Mouse (Mus musculus): ENCODE results near the gene Col2a1. TPM values are rescaled to one million over a fixed set of nuclear protein-coding genes. Genes with fewer than 3 reads are reported as not detected.

Col2a1 gene
- total RNA-seq (2021), result 1 to 10 TPM in 1 of 2 experiments, under 1 TPM in 1; 0.42 to 1.0 TPM

DNA sequence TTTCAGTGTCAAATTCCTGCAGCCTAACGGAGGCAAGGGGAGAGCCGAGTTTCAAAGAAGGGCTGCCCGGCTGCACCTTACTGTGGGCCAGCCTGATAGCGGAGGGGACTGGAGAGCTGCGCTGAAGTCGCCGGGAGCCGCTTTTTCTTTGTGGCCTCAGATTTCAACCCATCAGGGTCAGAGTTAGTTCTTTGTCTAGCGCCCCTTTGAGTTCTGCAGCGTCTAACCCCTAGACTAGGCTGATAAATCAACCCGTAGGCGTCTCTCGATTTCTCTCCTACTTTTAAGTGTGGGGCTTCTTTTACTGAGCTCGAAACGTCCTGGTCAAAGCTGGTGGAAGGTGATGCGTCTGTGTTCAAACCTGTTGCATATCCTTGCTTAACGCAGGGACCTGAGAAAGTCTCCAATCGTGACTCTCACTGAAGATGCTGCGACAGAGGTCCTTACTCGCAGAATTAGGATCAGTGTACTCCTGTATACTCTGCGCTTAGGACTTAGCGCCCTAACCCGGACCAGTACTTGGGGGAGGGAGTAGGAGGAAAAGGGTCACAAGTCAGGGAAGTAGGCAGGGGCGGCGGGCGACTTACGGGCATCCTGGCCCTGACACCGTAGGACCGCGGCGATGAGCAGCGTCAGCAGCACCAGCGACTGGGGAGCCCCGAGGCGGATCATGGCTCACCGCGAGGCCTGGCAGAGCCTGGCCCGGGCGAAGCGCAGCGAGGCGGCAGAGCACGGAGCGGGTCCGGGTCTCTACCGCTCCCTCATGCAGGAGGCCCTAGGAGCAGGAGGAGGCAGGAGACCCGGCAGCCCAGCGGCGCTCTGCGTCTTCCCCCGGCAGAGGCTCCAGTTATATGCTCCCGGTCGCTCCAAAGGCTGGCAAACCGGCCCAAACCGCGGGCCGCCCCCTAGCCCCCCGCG, at the start of gene Col2a1:
Gene Col2a1, minus strand, starts transcription at position 874 of the 918 bp plus-strand sequence.
- DNase-seq (ENCODE audit: extremely low spot score in 1 of 2, low spot score in 1 of 2), result no peak

DNA sequence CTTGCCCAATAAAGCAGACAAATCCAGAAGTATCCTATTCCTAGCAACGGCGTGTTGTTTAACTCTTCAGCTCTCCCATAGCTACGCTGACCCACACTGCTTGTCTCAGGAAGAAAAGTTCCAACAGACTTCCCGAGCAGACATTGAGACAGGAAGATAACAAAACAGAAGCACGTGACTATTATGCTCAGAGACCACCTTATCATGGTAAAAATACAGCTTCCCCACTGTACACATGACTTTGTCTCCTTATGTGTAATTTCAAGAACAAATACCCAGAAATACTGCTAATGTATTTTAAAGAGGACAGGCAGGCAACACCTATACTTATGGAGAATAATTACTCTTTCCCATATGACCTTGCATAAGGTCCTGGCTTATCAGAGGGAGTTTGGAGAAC, 47.2 kb upstream of the Col2a1 start:
- DNase-seq (ENCODE audit: extremely low spot score in 1 of 2, low spot score in 1 of 2), result no peak

DNA sequence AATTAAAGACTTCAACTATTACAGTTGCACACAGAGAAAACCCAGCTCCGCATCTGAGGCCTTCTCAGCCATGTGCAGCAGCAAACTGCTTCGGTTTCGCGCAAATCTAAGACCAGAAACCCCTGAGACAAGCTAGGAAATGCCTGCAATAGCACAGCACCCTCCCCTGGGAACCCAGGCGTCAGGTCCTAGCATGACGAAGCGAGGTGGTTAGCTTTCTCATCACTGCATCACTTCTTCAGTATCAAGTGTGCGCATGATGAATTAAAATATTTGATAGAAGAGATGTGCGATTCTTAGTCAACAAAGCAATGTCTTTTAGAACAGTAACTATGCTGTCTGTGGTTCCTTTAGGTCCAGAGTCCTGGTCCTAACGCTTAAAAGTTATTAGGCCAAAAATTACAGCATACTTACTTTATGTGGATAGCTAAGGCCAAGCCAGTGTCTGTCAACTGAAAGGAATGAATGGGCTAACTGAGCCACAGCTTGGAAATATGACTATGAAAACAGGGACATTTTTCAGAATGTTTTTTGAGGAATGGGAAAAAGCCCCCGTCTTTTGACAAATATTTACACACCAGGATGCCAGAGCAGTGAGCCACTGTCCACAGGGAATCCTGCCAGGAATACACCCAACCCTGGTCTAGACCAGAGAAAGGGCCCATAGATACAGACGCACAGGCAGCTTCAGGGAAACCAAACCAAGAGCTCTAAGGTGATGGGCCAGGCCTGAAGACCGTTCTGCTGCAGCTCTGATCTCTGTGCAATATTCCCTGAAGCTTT, 44.6 kb upstream of the Col2a1 start:
- no peak for DNase-seq (ENCODE audit: extremely low spot score in 1 of 2, low spot score in 1 of 2)

DNA sequence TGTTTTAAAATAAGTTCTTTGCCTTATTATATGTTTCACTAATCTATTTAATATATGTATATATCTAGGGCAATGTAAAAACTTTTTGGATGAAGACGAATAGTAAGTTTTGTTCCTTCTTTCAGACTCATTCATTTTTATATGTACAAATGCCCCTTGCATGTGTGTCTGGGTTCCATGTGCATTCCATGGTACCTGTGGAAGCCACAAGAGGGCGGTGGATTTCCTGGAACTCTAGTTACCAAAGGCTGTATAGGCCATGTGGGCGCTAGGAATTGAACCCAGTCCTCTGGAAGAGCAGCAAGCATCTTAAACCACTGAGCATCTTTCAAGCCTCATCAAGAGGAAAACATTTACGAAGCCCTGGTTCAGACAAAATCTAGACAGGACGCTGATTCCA, 39.9 kb upstream of the Col2a1 start:
- no peak for DNase-seq (ENCODE audit: extremely low spot score in 1 of 2, low spot score in 1 of 2)

DNA sequence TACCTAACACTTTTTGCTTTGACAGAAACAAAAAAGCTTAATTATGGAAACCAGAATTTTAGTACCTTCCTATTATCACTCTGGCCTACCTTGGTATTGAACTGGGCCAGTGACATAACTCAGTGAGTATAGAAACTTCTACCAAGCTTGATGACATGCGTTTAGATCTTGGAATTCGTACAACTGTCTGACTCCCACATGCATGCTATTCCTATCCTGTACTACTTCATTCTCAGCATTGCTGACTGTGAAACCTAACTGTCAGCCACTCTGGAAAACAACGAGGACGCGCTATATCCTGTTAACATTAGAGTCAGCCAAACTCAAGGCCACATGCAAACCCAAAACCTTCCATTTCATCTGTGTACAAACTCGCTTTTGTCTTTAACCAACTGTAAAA, 39.5 kb upstream of the Col2a1 start:
- DNase-seq (ENCODE audit: extremely low spot score in 1 of 2, low spot score in 1 of 2), result no peak

DNA sequence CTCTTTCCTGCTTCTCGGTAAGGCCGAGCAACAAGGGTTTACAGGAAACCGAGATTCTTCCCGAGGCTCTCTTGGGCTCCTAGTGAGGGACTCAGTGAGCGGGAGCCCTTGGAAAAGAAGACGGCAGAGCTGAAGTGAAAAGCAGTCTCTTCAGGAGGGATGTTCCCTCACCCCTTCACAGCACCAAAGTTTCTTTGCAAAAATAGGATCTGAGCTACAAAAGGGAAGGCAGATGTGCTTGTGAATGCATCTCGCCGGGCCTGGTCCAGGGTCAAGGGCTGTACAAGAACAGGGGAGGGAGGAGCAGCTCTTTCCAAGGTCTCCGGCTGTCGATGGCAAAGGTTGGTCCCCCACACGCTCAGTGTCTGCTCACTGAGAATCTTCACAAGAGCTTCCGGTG, 38.0 kb upstream of the Col2a1 start:
- DNase-seq (ENCODE audit: extremely low spot score in 1 of 2, low spot score in 1 of 2), result no peak

DNA sequence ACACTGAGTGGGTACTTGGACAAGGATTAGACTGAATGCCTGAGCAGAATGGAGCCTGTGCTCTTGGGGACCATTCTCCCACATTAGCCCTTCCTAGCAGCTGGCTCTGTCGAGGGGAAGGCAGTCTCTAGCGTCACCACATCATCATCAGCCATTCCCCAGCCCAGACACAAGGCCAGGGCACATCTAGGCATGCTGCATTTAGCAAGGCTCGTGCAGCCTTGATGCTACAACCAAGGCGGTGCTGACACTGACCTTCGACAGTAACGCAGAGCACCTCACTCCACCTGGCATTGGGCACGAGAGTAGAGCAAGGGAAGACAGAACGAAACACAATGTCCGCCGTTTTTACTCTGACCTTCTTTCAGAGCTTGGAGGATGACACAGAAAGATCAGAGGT, 35.2 kb upstream of the Col2a1 start:
- DNase-seq (ENCODE audit: extremely low spot score in 1 of 2, low spot score in 1 of 2), result no peak

DNA sequence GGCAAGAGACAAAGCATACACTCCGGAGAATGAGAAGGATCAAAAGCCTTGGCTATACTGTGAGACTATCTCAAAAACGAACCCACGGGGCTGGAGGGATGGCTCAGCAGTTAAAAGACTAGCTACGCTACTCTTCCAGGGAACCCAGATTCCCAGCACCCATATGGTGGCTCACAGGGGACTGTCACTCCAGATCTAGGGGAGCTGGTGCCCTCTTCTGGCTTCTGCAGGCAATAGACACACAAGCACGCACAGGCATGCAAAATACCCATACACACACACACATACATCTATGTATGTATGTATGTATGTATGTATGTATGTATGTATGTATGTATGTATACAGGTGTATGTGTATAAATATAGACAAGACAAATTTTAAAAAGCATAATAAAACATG, 32.1 kb upstream of the Col2a1 start:
- no peak for DNase-seq (ENCODE audit: extremely low spot score in 1 of 2, low spot score in 1 of 2)

DNA sequence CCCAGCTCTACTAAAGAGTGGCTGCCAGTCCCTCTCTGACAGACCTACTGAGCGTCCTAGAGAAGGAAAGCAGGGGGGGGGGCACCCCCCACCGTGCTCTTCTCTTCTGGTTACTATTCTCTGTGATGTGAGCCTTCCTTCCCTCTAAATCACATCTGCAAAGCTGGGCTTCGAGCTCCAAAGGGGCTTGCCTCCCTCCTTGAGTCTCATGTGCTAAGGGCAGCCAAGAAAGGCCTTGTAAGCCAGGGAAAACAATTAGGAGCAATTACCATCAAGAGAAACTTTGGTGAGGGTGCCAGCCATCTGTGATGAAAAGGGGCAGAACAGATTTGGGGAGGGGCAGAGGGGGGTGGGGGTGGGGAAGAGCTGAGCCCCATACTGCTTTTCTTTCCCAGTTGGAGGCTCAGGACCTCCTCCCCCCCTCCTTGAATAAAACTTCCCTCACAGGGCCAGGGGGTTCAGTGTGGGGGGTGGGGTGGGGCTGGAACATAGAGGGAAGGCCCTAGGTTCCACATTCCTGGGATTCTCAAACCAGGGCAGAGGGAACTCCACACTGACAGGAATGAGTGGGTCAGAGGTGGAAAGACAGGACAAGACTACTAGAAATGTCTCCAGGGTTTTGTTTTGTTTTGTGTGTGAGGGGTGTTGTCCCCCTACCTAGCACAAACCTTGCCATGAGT, 30.7 kb upstream of the Col2a1 start:
- no peak for DNase-seq (ENCODE audit: extremely low spot score in 1 of 2, low spot score in 1 of 2)

DNA sequence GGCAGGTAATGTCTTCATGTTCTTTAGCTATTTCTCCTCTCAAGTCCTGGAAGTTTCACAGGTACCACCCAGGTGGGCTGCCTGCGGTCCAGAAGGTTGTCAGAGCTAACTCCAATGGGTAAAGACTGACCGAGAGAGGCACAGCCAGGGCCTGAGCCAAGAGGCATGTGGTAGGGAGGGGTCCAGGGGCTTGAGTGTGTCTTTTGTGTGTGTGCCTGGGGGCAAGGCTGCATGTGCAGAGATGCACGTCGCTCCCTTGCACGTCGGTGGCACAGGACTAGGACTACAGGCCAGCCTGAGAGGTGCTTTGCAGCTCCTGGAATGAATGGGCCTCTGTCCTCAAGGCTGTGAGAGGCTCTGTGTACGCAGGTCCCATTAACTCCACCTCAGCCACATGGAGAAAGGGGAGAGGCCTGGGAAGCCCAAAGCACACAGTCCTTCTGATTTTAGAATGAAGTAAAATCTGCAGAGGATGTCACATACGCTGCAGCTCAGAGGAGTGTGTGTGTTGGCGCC, 28.8 kb upstream of the Col2a1 start:
- DNase-seq (ENCODE audit: extremely low spot score in 1 of 2, low spot score in 1 of 2), result no peak

DNA sequence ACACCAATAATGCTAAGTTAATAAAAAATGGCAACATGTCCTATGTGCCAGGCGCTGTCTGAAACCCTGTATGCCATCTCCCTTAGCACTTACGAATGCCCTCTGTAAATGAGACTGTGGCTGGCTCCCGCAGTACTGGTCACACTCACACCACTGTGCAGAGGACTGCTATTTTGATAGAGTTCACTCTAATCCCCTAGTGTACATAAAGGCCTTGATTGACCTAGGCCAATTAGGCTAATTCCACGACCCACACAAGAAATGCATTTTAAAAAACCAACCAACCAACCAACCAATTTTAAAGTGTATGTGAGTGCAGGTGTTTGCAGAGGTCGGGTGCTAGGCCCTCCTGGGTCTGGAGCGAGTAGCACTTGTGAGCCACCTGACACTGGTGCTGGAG, 25.3 kb upstream of the Col2a1 start:
- no peak for DNase-seq (ENCODE audit: extremely low spot score in 1 of 2, low spot score in 1 of 2)

DNA sequence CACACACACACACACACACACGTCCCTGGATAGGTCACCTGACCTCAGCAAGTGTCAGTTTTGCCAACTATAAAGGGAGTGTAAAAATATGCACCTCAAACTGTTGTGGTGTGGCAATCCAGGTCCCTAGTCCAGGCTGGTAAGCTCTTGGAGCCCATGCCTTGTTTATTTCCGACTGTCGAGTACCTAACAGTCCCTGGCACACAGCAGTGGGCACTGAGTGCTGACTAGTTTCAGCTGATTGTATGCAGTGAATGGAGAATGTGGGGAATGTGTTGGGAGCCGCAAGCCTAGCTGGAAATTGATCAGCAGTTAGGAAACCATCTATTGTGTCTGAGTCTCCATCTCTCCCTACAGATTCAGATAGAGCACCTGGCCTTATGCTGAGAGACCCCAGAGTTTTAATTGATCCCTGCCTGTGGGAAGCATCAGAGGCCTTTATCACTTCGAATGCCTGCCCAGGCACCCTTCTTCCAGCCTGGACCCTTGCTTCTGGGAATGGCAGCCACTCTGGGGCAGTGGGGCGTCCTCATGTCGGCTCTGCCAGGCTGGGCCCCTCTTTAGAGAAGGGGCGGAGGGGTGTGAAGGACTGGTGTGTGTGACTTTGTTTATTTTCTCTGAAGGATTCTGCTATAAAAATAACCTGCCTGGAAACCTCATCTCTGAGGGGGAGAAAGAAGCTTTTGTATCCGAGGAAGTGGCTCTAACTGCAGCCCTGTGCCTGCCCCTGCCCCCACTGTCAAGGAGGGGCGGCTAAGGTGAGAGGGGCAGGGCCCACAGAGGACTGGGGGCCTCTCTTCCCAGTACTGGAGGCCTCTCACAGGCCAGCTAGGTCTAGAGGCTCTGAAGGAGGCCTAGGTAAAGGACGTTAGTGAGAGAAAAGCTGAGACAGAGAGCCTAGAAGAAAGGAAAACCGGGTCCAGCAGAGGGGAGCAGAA, 22.7 kb upstream of the Col2a1 start:
- no peak for DNase-seq (ENCODE audit: extremely low spot score in 1 of 2, low spot score in 1 of 2)

DNA sequence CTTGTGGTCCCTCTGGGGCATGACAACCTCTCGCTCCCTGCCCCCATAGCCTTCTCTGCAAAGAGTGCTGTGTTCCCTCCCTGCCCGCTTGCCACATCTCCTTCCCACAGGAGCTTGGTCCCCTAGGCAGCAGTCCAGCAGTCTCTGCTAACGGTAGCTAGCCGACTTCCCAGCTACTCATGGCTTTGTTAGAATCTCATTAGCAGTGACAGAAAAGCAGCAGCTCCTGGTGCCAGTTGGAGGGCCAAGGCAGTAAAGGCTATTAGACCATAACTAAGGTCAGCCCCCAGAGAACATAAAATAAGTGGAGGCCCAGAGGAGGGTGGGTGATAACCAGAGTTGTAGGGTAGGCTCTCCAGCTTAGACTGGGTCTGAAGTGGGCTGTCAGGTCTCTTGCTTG, 21.1 kb upstream of the Col2a1 start:
- DNase-seq (ENCODE audit: extremely low spot score in 1 of 2, low spot score in 1 of 2), result no peak

DNA sequence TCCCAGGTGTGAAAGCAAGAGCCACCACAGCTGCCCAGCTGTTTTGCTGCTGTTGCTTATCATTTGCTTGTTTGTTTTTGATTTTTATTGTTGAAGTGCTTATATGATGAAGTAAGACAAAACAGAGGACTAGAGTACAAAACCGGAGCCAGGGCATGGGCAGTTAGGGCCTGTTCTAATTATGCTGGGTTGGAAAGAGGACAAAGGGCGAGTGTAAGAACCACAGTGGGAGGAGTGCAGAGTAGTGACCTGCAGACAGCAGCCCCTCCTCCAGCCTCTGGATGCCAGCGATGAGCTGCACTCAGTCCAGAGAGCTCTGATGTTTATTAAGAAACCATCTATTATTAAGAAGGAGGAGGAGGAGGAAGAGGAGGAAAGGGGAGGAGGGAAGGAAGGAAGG, 18.6 kb upstream of the Col2a1 start:
- DNase-seq (ENCODE audit: extremely low spot score in 1 of 2, low spot score in 1 of 2), result no peak

DNA sequence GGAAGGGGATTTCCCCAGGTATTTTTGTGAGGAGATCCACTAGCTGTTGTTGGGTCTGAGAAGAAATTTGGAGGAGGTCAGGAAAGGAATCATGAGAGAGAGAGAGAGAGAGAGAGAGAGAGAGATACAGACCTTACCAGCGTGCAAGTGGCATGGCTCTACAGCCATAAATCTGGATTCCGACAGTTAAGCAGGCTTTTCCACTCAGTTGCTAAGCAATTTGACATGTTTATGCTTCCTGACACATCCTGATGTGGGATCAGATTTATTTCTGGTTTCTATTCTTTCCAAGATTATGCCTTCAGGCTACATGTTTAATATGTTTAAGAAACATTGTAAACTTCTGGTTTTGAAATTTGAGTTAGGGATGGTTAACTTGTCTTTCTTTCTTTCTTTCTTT, 17.4 kb upstream of the Col2a1 start:
- DNase-seq (ENCODE audit: extremely low spot score in 1 of 2, low spot score in 1 of 2), result no peak

DNA sequence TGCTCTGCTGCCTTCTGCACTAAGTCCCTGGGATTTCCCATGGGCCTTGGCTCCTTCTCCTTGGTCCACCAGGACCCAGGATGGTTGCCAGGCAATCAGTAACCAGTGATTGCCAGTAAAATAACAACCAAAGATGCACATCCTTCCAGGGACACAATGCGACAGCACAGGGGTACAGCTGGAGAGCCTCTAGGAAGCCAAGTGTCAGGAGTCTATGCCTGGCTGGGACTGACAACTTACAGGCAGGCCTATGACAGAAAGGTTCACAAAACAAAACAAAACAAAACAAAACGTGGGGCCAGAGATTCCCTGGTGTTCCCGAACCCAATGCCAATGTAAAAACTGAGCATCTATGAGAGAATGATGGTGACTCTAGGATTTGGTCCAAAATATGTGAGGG, 14.6 kb upstream of the Col2a1 start:
- DNase-seq (ENCODE audit: extremely low spot score in 1 of 2, low spot score in 1 of 2), result no peak

DNA sequence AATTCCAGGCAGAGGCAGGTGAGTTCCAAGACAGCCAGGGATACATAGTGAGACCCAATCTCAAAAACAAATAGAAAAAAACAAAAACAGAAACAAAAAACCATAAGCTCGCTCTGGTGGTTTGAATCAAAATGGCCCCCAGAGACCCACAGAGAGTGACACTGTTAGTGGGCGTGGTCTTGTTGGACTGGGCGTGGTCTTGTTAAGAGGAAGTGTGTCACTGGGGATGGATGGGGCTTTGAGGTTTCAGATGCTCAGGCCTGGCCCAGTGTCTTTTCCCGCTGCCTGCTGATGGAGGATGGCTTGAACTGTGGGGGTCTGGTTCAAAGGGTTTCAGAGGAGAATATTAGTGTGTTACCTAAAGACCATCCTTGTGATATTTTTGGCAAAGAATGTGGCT, 13.4 kb upstream of the Col2a1 start:
- no peak for DNase-seq (ENCODE audit: extremely low spot score in 1 of 2, low spot score in 1 of 2)

DNA sequence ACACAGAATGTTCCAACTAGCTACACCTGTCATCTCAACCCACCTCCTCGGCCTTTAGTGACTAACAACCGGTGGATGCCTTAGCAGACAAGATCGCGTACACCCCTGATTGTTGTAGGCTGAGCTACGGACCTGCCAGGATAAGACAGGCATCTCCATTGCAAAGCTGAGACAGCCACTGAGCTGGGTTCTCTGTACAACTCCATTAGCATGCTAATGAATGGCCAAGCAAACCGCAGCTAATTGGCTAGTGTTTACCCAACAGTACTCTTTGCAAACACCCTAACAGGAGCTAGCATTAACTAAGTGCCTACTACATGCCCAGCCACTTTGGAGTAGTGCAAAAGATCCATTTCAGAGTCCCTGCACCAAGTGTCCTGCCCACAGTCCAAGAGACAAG, 8.3 kb upstream of the Col2a1 start:
- DNase-seq (ENCODE audit: extremely low spot score in 1 of 2, low spot score in 1 of 2), result no peak

DNA sequence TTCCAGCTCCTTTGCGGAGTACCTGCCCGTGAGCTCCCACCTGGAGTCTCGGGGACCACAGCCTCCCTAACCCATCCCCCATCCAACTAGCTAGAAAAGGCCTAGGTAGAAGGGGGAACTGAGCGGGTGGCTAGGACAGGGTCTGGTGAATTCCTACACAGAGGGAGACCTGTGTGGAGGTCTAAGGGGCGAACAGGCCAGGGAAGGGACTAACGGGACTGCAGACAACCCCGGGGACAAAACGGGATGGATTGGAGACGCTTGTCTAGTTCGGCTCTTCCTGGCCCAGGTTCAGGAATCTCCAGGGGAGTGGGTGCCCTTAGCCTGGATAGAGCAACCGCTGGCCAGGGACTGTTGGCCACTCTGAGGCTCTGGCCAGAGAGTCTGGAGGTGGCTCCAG, 686 bp upstream of the Col2a1 start:
- DNase-seq (ENCODE audit: extremely low spot score in 1 of 2, low spot score in 1 of 2), result no peak

DNA sequence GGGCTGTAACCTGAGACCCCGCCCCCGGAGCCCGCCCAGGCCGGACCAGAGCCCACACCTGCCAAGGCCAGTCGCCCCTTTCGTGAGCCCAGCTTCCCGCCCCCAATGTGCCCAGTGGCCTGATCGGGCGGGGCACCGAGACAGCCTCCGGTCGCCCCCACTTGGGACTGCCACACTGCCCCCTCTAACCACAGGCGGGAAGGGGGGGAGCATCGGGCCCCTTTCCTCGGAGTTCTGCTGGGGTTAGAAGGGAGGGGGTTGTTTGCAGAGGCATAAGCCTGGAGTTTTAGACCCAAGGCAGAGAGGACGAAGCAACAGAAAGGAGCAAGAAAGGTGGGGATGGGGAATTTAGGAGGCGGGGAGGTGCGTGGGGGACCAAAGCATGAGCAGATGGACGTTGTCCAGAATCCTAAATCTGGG, 255 bp upstream of the Col2a1 start:
- DNase-seq (ENCODE audit: extremely low spot score in 1 of 2, low spot score in 1 of 2), result no peak

Data from layer of hippocampus, postnatal 25 days (tissue).